Mouse (Mus musculus) gastrocnemius, postnatal 4 days (tissue): ENCODE results near the gene Prkar1b. TPM values are rescaled to one million over a fixed set of nuclear protein-coding genes. Genes with fewer than 3 reads are reported as not detected.
A peak's percentile ranks its signal among the peaks of the same experiment; 100 is the strongest.

Experiments used
- DNase-seq, 2 experiments: peaks; one replicate each; pipeline ENCODE4 v3.0.0; 2021 to 2022; ENCODE audit warnings: low spot score in 2 of 2, mixed read lengths in 2 of 2
- total RNA-seq, 2 experiments: library from RNA; stranded (reverse); gene quantifications; 2 replicates each; pipeline ENCODE4 v1.2.3; 2021

Prkar1b gene
- total RNA-seq, 2 experiments from 2014 or later, result 3.9 to 5.1 TPM

GRCm38 (mm10) chr5:139110140-139110855 lies 39.5 kb downstream of the Prkar1b start:
- DNase-seq, result no peak

- no peak for DNase-seq
Observed at GRCm38 (mm10) chr5:139107815-139108214, 42.0 kb downstream of the Prkar1b start.

- DNase-seq, result peak in 1 of 2 experiments; percentile 26
Observed at GRCm38 (mm10) chr5:139101783-139102182, 48.0 kb downstream of the Prkar1b start.

- DNase-seq, result no peak
Observed at GRCm38 (mm10) chr5:139098991-139099972, 50.5 kb downstream of the Prkar1b start.

GRCm38 (mm10) chr5:139095297-139096110 lies 54.3 kb downstream of the Prkar1b start:
- no peak for DNase-seq

GRCm38 (mm10) chr5:139093534-139093933 lies 56.3 kb downstream of the Prkar1b start:
- peak in 1 of 2 experiments; percentile 39 for DNase-seq

- no peak for DNase-seq
Observed at GRCm38 (mm10) chr5:139091713-139092112, 58.1 kb downstream of the Prkar1b start.

- no peak for DNase-seq
Observed at GRCm38 (mm10) chr5:139090162-139090561, 59.6 kb downstream of the Prkar1b start.

GRCm38 (mm10) chr5:139088173-139088572 lies 61.6 kb downstream of the Prkar1b start:
- DNase-seq, result no peak

GRCm38 (mm10) chr5:139084831-139085519 lies 64.8 kb downstream of the Prkar1b start:
- peak in 1 of 2 experiments; percentile 56 for DNase-seq

GRCm38 (mm10) chr5:139084302-139084701 lies 65.5 kb downstream of the Prkar1b start:
- DNase-seq, result no peak

GRCm38 (mm10) chr5:139083841-139084240 lies 66.0 kb downstream of the Prkar1b start:
- DNase-seq, result no peak

- no peak for DNase-seq
Observed at GRCm38 (mm10) chr5:139081370-139081769, 68.4 kb downstream of the Prkar1b start.

- no peak for DNase-seq
Observed at GRCm38 (mm10) chr5:139078156-139078462, 71.7 kb downstream of the Prkar1b start.

- DNase-seq, result peak in 1 of 2 experiments; percentile 39
Observed at GRCm38 (mm10) chr5:139077311-139078155, 72.3 kb downstream of the Prkar1b start.

- peak in 1 of 2 experiments; percentile 31 for DNase-seq
Observed at GRCm38 (mm10) chr5:139076450-139076849, 73.4 kb downstream of the Prkar1b start.

- no peak for DNase-seq
Observed at GRCm38 (mm10) chr5:139075791-139076190, 74.0 kb downstream of the Prkar1b start.

- DNase-seq, result peak in 1 of 2 experiments; percentile 50
Observed at GRCm38 (mm10) chr5:139075125-139075524, 74.7 kb downstream of the Prkar1b start.

GRCm38 (mm10) chr5:139073977-139074376 lies 75.8 kb downstream of the Prkar1b start:
- DNase-seq, result no peak

GRCm38 (mm10) chr5:139072866-139073265 lies 76.9 kb downstream of the Prkar1b start:
- no peak for DNase-seq
